Mouse (Mus musculus) cerebellum, adult 8-10 months (tissue): ENCODE measurements around the gene Tmod2.
"Not testable (repeated sequence)": the region's sequence is repeated elsewhere in the genome, so short reads cannot be mapped to it uniquely, and the experiment has no call there.

ENCODE experiments used
- DNase-seq: peaks from one replicate; pipeline ENCODE4 v3.0.0; 2022

Tmod2 gene

DNA sequence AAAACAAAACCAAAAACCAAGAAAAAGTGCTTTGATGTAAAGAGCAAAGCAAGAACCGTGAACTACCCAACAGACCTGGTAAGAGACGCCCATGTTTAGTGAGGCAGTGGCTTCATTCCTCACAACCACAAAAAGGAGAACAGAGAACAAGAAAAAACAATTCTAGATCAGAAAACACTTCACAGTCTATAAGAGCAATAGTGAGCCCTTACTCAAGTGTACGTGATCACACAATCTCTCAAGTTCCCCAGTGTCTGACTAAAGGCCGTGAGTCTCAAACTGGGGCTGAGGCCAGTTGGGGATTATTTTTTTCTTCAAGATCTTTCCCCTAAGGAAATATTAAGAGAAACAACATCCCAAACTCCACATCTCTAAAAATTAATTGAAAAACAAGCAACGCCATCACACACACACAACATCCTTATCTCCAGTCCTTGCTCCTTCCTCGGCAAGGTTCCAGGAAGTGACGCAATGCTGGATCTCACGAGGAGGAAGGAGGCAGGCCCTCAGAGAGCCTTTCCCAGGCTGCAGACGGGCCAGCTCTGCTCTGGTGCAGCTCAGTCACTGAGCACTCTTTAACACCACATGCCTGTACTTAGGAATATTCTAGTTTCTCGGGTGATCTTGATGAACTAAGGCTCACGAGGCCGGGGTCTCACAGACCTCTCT, 64.1 kb downstream of the Tmod2 start:
- no peak for DNase-seq

DNA sequence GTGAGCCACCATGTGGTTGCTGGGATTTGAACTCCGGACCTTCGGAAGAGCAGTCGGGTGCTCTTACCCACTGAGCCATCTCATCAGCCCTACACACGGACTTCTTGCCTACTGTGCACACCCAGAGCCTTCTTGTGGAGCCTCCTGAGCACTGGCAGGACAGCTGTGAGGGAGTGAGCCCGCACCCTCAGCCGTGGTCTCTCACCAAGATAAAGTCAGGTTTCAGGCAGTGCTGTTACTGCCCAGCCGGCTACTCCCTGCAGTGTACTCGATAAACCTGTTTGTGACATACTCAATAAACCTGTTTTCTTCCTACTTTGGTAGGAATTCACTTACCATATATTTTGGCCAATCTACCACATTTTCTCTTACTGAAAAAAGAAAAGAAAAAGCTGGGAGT, 65.6 kb downstream of the Tmod2 start:
- no peak for DNase-seq

DNA sequence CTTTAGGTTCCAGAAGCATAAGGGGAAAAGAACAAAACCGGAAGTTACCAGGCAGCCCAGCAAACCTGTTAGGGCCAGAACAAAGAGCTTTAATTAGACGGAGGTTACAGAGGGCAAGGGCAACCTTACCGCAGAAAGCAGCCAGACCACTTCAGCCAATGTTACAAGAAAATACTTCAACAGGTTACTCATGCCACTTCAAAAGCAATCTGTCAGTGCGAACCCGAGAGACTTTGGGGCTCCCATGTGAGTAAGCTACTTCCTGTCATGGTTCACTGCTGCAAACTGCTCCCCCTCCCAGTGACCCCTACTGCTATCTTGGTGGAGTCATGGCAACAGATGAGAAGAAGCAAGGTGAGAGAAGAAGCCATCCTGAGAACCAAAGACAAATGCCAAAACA, 69.6 kb downstream of the Tmod2 start:
- no peak for DNase-seq

DNA sequence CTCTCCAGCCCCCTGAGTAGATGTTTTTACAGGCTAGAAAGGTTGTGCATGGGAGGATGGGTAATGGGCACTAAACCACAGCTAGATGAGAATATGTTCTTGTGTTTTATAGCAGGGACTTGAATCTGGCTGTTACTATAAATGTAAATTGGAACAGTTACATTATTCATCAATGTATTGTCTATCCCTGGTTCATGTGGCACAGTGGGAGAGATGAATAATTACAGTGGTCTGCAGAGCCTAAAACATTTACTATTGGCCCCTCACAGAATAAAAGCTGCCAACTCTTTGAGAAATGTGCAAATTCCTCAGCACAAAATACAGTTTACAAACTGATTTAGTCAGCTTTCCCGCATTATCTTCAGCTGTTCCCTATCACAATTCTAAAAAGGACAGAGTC, 74.7 kb downstream of the Tmod2 start:
- DNase-seq = no peak

DNA sequence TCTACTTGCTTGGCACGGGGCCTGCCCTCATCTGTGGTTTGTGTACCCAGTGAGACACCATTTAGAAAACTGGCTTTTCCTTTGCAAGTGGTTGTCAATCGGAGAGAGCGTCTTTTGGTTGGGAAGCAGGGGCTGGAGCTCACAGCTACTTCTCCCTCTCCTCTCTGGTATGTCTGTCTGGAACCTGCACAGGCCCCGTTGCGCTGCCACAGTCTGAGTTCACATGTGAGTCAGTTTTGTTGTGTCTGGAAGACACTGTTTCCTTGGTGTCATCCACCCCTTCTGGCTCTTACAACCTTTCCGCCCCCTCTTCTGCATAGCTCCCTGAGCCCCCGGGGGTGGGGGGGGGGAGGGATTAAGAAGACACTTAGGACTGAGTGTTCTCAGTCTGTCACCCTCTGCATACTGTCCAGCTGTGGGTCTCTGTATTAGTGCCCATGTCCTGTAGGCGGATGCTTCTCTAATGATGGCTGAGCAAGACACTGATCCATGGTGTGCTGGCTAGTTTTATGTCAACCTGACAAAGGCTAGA, 76.6 kb downstream of the Tmod2 start:
- no peak for DNase-seq

DNA sequence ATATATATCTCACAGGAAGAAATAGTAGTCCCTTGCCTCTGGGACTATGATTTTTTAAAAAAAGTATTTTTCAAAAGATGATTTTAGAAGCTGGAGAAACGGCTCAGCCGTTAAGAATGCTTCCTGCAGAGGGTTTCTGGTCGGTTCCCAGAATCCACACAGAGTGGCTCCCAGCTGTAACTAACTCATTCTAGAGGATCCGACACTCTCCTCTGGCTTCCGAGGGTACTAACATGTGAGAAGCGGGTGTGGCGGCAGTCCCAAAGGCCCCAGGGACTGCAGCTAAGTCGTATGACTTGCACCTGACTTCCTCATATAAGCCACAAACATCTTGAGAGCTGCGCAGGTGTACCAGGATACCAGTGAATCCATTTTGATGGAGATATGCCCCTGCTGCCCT, 78.1 kb downstream of the Tmod2 start:
- not testable (repeated sequence) for DNase-seq

DNA sequence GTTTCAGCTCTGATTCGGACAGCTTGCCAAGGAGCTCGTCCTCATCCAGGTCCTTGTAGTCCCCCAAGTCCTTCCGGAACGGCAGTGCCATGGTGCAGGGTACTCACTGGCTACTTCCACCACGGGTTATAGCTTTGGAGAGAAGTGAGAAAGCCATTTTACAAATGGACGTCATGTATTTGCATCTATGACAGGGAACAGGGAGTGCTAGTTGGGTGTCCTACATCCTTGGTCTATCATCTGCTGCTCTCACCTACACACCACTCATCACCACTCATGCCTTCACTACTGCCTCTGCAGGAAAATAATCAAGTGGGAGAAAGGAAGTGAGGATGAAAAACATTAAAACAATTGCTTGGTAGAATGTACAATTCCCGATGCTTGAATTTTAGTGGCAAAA, 78.7 kb downstream of the Tmod2 start:
- no peak for DNase-seq

DNA sequence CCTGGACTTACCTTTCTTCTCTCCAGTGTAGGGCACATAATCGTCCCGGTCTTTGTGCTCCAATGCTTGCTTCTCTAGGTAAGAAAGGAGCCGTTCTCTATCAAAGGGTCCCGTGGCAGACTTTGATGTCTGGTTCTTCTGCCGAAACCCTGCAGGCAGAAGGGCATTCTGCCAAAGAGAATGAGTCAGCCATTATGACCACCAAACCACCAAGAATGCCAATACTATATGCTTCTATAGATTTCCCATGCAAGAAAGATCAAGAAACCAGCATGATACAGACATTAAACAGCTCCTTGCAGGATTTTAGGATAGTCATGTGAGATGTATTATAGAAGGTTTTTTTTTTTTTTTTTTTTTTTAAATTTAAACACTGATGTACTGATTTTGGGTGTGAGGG, 81.8 kb downstream of the Tmod2 start:
- DNase-seq = no peak

DNA sequence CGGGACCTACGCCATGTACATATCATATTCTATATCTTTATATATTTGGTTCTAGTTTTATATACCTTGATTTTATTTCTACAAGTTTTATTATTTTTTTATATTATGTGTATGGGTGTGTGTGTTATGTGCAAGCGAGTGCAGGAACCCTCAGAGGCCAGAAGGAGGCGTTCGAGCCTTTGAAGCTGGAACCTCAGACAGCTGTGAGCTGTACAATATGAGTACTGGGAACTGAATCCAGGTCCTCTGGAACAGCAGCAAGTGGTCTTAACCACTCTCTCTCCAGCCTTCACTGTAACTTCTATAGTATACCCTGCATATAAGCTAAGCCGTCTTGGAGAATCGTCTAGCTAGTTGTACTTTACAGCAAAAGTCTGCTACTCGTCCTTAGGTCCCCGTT, 83.0 kb downstream of the Tmod2 start:
- no peak for DNase-seq

DNA sequence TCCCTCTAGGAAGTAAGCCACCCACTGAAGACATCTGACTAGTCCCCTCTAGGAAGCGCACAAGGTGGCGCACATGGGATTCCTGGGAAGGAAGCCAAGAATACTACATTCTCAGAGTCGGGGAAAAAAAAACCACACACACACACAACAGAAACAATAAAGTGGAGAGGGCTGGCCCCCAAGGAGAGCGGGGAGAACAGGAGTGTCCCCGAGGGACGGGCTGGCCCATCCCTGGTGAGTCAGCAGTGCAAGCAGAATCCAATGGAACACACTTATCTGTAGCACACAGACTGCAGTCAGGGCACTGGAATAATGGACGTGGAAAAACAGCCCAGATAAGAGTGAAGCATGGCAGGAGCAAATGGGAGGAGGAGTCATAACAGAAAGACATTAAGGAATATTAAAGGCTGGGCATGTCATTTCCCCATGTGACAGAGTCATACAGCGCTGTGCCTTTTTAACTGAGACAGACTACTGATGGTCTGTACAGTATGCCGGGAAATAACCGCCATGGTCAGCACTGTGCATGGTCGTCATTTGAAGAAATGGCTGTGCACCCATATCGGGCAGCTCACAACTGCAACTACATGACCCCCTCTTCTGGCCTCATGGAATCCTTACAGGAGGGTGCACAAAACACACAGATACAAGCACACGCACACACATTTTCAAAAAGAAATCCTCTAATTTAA, 83.6 kb downstream of the Tmod2 start:
- DNase-seq = no peak

DNA sequence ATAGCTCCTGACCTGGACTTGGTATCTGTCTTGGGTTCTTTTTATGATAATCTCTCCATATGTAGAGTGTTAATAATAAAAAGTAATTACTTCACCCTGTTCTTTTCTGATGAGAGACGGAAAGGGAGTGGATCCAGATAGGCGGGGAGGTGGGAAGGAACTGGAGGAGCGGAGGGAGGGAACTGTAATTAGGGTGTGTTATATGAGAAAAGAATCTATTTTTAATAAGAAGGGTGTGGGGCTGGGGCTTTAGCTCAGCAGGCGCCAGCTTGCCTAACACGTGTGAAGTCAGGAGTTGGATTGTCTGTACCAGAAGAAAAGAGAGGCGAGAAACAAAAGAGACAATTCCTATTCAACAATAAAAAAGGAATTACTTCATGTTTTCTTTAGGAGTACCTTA, 87.5 kb downstream of the Tmod2 start:
- DNase-seq = no peak

DNA sequence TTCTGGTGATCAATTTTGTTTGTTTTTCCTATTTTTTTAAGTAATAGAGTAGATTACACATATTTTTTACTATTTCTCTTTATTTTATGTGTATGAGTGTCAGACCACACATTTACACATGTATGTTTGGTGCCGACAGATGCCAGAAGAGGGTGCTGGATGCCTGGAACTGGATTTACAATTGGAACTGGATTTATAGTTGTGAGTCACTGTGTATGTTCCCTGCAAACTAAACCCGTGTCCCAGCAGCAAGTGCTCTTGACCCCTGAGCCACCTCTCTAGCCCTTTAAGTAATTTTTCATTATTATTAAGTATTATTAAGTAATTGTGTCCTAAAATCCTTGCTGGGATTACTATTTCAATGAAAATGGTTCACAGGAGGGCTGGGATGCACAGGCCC, 88.9 kb downstream of the Tmod2 start:
- DNase-seq = no peak

DNA sequence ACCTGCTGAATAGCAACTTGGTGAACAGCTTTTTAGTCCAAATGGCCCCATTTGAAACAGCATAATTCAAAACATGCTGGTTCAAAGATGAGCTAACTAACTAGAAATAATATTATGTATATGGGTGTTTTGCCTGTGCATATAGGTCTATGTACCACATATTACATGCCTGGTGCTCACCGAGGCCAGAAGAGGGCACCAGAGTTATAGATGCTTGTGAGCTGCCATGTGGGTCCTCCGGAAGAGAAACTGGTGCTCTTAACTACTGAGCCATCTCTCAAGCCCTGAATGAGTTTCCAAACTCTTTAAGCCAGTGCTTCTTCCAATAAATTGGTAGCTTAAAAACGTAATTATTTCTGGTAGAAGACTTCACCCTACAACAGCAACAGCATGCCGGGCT, 89.3 kb downstream of the Tmod2 start:
- no peak for DNase-seq

DNA sequence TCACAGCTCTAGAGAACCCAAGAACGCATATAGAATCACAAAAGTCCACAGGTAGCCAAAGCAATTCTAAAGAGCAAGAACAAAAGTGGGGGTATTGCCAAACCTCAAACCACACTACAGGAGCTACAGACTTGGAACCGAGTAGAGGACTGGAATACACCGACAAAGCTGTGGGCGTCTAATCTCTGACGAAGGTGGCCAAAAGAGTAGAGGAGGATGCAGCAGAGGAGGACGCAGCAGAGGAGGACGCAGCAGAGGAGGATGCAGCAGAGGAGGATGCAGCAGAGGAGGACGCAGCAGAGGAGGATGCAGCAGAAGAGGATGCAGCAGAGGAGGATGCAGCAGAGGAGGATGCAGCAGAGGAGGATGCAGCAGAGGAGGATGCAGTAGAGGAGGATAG, 90.2 kb downstream of the Tmod2 start:
- DNase-seq = no peak

DNA sequence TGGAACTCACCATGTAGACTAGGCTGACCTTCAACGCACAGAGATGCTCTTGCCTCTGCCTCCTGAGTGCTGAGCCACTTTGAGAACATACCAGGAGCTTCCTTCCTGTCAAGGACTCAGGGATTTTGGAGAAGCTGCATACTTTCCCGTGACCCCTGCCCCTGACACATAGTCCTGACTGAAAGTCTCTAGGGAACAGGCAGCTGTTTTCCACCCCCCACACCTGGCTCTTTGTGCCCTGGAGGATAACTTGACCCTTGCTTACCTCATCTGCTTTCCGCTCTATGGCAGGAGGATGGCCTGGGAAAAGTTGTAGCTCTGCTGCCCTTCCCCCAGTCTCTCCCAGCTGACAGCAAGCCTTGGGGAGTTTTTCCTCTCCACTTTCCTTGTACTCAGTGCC, 93.4 kb downstream of the Tmod2 start:
- no peak for DNase-seq
